Mouse (Mus musculus) liver, embryonic 12.5 days (tissue): ENCODE data around the gene Gm614. TPM values are rescaled to one million over a fixed set of nuclear protein-coding genes. Genes with fewer than 3 reads are reported as not detected.
A peak's percentile ranks its signal among the peaks of the same experiment; 100 is the strongest.

Experiments
- ATAC-seq: fragments of 200-750 bp; cut with Nextera tagmentation; 2 replicates; pipeline ENCODE4 v1.8.0; 2017; ENCODE audit warnings: moderate number of reproducible peaks, mild to moderate bottlenecking, moderate library complexity
- H3K27ac ChIP-seq: fragments of 300-500 bp; sonication (generic); 2 replicates; pipeline ENCODE4 v1.5.1; 2016; ENCODE audit warnings: mild to moderate bottlenecking
- H3K27me3 ChIP-seq: fragments of 300-500 bp; sonication (generic); replicated peaks from 2 replicates; pipeline ENCODE4 v1.6.1; 2016; ENCODE audit warnings: mild to moderate bottlenecking, moderate library complexity
- H3K36me3 ChIP-seq: fragments of 300-500 bp; sonication (generic); 2 replicates; pipeline ENCODE4 v1.6.1; 2016; ENCODE audit warnings: mild to moderate bottlenecking, moderate library complexity
- H3K4me1 ChIP-seq: fragments of 300-500 bp; sonication (generic); 2 replicates; pipeline ENCODE4 v1.6.1; 2016
- H3K4me2 ChIP-seq: fragments of 300-500 bp; sonication (generic); 2 replicates; pipeline ENCODE4 v1.6.1; 2016; ENCODE audit warnings: mild to moderate bottlenecking, moderate library complexity
- H3K4me3 ChIP-seq: fragments of 300-500 bp; sonication (generic); 2 replicates; pipeline ENCODE4 v1.5.1; 2016; ENCODE audit warnings: mild to moderate bottlenecking, moderate library complexity
- H3K9ac ChIP-seq: fragments of 300-500 bp; sonication (generic); 2 replicates; pipeline ENCODE4 v1.6.1; 2016; ENCODE audit warnings: mild to moderate bottlenecking, moderate library complexity
- H3K9me3 ChIP-seq: fragments of 300-500 bp; sonication (generic); replicated peaks from 2 replicates; pipeline ENCODE4 v1.6.1; 2016; ENCODE audit warnings: mild to moderate bottlenecking, moderate library complexity
- WGBS: fragments of 180-500 bp; shearing (Covaris S2); methylation state at CpG from one replicate; pipeline ENCODE4 v1.1.7; 2016; ENCODE audit not compliant: insufficient replicate concordance; 5-methylcytosine and 5-hydroxymethylcytosine counted together
- polyA plus RNA-seq: library from polyadenylated mRNA; unstranded; fragments of >200 nt; fragmentation: Nextera tagmentation; extraction: Ambion mirVana; gene quantifications from 2 replicates; pipeline ENCODE4 v1.2.1, GENCODE M21; 2016

The Gm614 gene
- polyA plus RNA-seq, 1 experiment from 2014 or later = not detected

GRCm38 (mm10) chrX:101285953-101286670 lies 22.3 kb upstream of the Gm614 start:
- ATAC-seq = no peak
- H3K27me3 ChIP-seq = peaks cover 7% of the 10 kb centered on the region; the same call in 1 of the 2 replicates
- no peak overlapping the region for H3K4me2 ChIP-seq
- H3K4me3 ChIP-seq = no peak overlapping the region
- 83% methylated on average over 14 of the region's 14 CpGs for WGBS
- H3K9ac ChIP-seq = peak overlapping the region; percentile 35; the same call in 1 of the 2 replicates
- peak overlapping the region; percentile 97 for H3K27ac ChIP-seq
- H3K9me3 ChIP-seq = no peaks in the 10 kb centered on the region
- H3K36me3 ChIP-seq = peaks cover 100% of the 10 kb centered on the region
- H3K4me1 ChIP-seq = peaks cover 50% of the 10 kb centered on the region

- H3K4me1 ChIP-seq = peaks cover 48% of the 10 kb centered on the region
- ATAC-seq = no peak
- H3K9ac ChIP-seq = no peak overlapping the region
- no peaks in the 10 kb centered on the region for H3K9me3 ChIP-seq
- 23% methylated on average over 6 of the region's 6 CpGs for WGBS
- H3K27ac ChIP-seq = peak overlapping the region; percentile 97
- H3K4me2 ChIP-seq = no peak overlapping the region
- no peak overlapping the region for H3K4me3 ChIP-seq
- peaks cover 100% of the 10 kb centered on the region for H3K36me3 ChIP-seq
- H3K27me3 ChIP-seq = peaks cover 7% of the 10 kb centered on the region; the same call in 1 of the 2 replicates
These were observed 21.7 kb upstream of the Gm614 start for GRCm38 (mm10) chrX:101285534-101285933.

- WGBS = 78% methylated on average over 6 of the region's 6 CpGs
- Histone ChIP-seq H3K4me2 (no peak overlapping the region), H3K4me3 (no peak overlapping the region), H3K36me3 (peaks cover 99% of the 10 kb centered on the region), H3K4me1 (peaks cover 21% of the 10 kb centered on the region), H3K9ac (no peak overlapping the region), H3K27ac (no peak overlapping the region), H3K9me3 (no peaks in the 10 kb centered on the region), H3K27me3 (peaks cover 7% of the 10 kb centered on the region; the same call in 1 of the 2 replicates)
- no peak for ATAC-seq
These were observed 19.0 kb upstream of the Gm614 start for GRCm38 (mm10) chrX:101282813-101283212.

GRCm38 (mm10) chrX:101273875-101274738 lies 10.3 kb upstream of the Gm614 start, which contains the start of gene Med12:
TSS of gene Med12 (plus strand) at chrX:101274030.
- peak within 1 kb of the TSS; percentile 60 for H3K4me2 ChIP-seq
- peak within 1 kb of the TSS; percentile 67 for H3K4me3 ChIP-seq
- peak within 1 kb of the TSS; percentile 86 for H3K27ac ChIP-seq
- H3K4me1 ChIP-seq = peaks cover 25% of the 10 kb centered on the region
- peaks cover 20% of the 10 kb centered on the region for H3K27me3 ChIP-seq
- ATAC-seq = peak; percentile 96
- WGBS = 8% methylated on average over 52 of the region's 54 CpGs
- H3K36me3 ChIP-seq = peaks cover 36% of the 10 kb centered on the region
- H3K9me3 ChIP-seq = no peaks in the 10 kb centered on the region
- H3K9ac ChIP-seq = peak within 1 kb of the TSS; percentile 78

- H3K9me3 ChIP-seq = no peaks in the 10 kb centered on the region
- H3K27ac ChIP-seq = peak overlapping the region; percentile 86
- peaks cover 29% of the 10 kb centered on the region for H3K36me3 ChIP-seq
- peak overlapping the region; percentile 60 for H3K4me2 ChIP-seq
- peak overlapping the region; percentile 67 for H3K4me3 ChIP-seq
- peaks cover 26% of the 10 kb centered on the region for H3K4me1 ChIP-seq
- ATAC-seq = no peak
- peak overlapping the region; percentile 68 for H3K9ac ChIP-seq
- H3K27me3 ChIP-seq = peaks cover 23% of the 10 kb centered on the region
- 31% methylated on average over 6 of the region's 6 CpGs for WGBS
These were observed 9.6 kb upstream of the Gm614 start for GRCm38 (mm10) chrX:101273410-101273809.

GRCm38 (mm10) chrX:101268755-101269124 lies 4.9 kb upstream of the Gm614 start, which contains the start of gene Gm20489:
TSS of gene Gm20489 (minus strand) at chrX:101269023.
- Histone ChIP-seq H3K4me2 (peak within 1 kb of the TSS; percentile 32), H3K9ac (no peak within 1 kb of the TSS), H3K9me3 (no peaks in the 10 kb centered on the region), H3K4me1 (peaks cover 39% of the 10 kb centered on the region), H3K4me3 (0 out of 2 replicates have a peak within 1 kb of the TSS, but pooled peaks have one; percentile 7), H3K27me3 (peaks cover 30% of the 10 kb centered on the region), H3K27ac (no peak within 1 kb of the TSS), H3K36me3 (no peaks in the 10 kb centered on the region)
- ATAC-seq = no peak
- WGBS = 25% methylated on average over 3 of the region's 3 CpGs

GRCm38 (mm10) chrX:101268025-101268754 lies 4.4 kb upstream of the Gm614 start, which contains the start of gene Il2rg:
TSS of gene Il2rg (minus strand) at chrX:101268255.
- peak; percentile 51; the same call in 1 of the 2 replicates for ATAC-seq
- Histone ChIP-seq H3K27ac (no peak within 1 kb of the TSS), H3K4me1 (peaks cover 34% of the 10 kb centered on the region), H3K36me3 (no peaks in the 10 kb centered on the region), H3K4me2 (peak within 1 kb of the TSS; percentile 32), H3K9ac (no peak within 1 kb of the TSS), H3K9me3 (no peaks in the 10 kb centered on the region), H3K27me3 (peaks cover 25% of the 10 kb centered on the region), H3K4me3 (peak within 1 kb of the TSS; percentile 7; the same call in 1 of the 2 replicates)
- WGBS = 11% methylated on average over 5 of the region's 5 CpGs

GRCm38 (mm10) chrX:101266631-101267030 lies 2.8 kb upstream of the Gm614 start:
- Histone ChIP-seq H3K9ac (no peak overlapping the region), H3K27me3 (peaks cover 19% of the 10 kb centered on the region), H3K4me3 (no peak overlapping the region), H3K9me3 (no peaks in the 10 kb centered on the region), H3K27ac (no peak overlapping the region), H3K4me2 (no peak overlapping the region), H3K36me3 (no peaks in the 10 kb centered on the region), H3K4me1 (peaks cover 31% of the 10 kb centered on the region)
- no peak for ATAC-seq
- WGBS = 82% methylated on average over 6 of the region's 6 CpGs

- H3K36me3 ChIP-seq = peaks cover 20% of the 10 kb centered on the region
- ATAC-seq = peak; percentile 57
- H3K4me3 ChIP-seq = no peak overlapping the region
- no peaks in the 10 kb centered on the region for H3K9me3 ChIP-seq
- peaks cover 9% of the 10 kb centered on the region; the same call in 1 of the 2 replicates for H3K27me3 ChIP-seq
- H3K4me1 ChIP-seq = peaks cover 37% of the 10 kb centered on the region
- peak overlapping the region; percentile 28 for H3K4me2 ChIP-seq
- 21% methylated on average over 11 of the region's 13 CpGs for WGBS
- no peak overlapping the region for H3K9ac ChIP-seq
- H3K27ac ChIP-seq = 0 out of 2 replicates have a peak overlapping the region, but pooled peaks have one; percentile 30
These were observed 3.1 kb downstream of the Gm614 start for GRCm38 (mm10) chrX:101260441-101261325.

GRCm38 (mm10) chrX:101256603-101257002 lies 7.2 kb downstream of the Gm614 start:
- Histone ChIP-seq H3K9ac (no peak overlapping the region), H3K27me3 (peaks cover 13% of the 10 kb centered on the region; the same call in 1 of the 2 replicates), H3K36me3 (peaks cover 20% of the 10 kb centered on the region), H3K4me2 (peak overlapping the region; percentile 78; the same call in 1 of the 2 replicates), H3K4me1 (peaks cover 30% of the 10 kb centered on the region), H3K9me3 (no peaks in the 10 kb centered on the region; the same call in 1 of the 2 replicates), H3K27ac (no peak overlapping the region), H3K4me3 (no peak overlapping the region)
- ATAC-seq = no peak
- WGBS = 75% methylated on average over 13 of the region's 13 CpGs
